Mouse (Mus musculus): ENCODE data around the gene Mapkbp1. TPM values are rescaled to one million over a fixed set of nuclear protein-coding genes. Genes with fewer than 3 reads are reported as not detected.
A peak's percentile ranks its signal among the peaks of the same experiment; 100 is the strongest.

The Mapkbp1 gene
- polyA plus RNA-seq, 1 experiment from 2014 or later = 3.0 TPM

DNA sequence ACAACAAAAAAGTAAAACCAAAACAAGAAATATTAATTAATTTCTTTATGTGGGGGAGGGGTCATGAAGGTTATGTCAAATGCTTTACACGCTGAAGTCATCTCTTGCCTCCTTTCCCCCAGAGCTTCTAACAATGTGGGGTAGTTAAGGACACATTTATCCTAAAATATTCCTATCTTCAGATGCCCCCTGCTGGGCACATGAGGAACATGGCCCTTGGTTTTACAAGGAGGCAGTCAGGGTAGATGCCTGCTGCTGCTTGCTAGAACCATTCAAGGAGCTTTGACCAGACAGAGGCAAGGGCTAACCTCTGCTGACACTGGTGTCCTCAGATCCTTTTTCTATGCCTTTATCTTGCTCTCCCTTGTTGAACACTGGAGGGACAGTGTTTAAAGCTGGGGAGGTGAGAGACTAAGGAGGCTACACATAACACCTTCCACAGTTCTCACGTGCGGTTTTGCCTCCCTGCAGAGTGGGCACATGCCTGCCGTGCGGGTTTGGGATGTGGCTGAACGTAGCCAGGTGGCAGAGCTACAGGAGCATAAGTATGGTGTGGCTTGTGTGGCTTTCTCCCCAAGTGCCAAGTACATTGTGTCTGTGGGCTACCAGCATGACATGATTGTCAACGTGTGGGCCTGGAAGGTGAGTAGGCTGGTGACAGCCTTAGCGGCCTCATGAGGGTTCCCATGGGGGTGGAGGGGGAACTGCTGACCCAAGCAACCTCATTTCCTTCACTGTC is 39.1 kb downstream of the Mapkbp1 start:
- no peak overlapping the region for H3K4me3 ChIP-seq
- H3K27ac ChIP-seq = no peak overlapping the region
- no peak overlapping the region for H3K4me2 ChIP-seq
- no peaks in the 10 kb centered on the region for H3K4me1 ChIP-seq
- peaks cover 10% of the 10 kb centered on the region; the same call in 1 of the 2 replicates for H3K36me3 ChIP-seq
- no peaks in the 10 kb centered on the region for H3K9me3 ChIP-seq
- H3K9ac ChIP-seq = no peak overlapping the region
- ATAC-seq (ENCODE audit: borderline replicate concordance, extremely low read depth, low FRiP score, low TSS enrichment) = peak; percentile 27; the same call in 1 of the 2 replicates
- H3K27me3 ChIP-seq = no peaks in the 10 kb centered on the region
- WGBS = 74% methylated on average over 8 of the region's 8 CpGs

DNA sequence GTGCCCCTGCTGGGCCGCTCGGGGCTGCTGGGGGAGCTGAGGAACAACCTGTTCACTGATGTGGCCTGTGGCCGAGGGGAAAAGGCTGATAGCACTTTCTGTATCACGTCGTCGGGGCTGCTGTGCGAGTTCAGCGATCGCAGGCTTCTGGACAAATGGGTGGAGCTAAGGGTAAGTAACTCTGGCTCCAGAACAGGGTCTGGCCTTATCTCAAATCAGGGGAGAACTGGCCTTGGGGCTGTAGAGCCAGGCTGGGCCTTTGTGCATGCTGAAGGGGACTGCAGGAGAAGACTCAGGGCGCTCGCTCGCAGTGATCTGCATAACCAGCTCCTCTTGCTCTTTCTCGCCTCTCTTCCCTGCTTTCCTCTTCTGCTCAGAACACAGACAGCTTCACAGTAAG is 40.4 kb downstream of the Mapkbp1 start:
- H3K27ac ChIP-seq = no peak overlapping the region
- ATAC-seq (ENCODE audit: borderline replicate concordance, extremely low read depth, low FRiP score, low TSS enrichment) = no peak
- peaks cover 19% of the 10 kb centered on the region; the same call in 1 of the 2 replicates for H3K36me3 ChIP-seq
- H3K9ac ChIP-seq = no peak overlapping the region
- WGBS = 74% methylated on average over 13 of the region's 13 CpGs
- no peak overlapping the region for H3K4me2 ChIP-seq
- no peak overlapping the region for H3K4me3 ChIP-seq
- no peaks in the 10 kb centered on the region for H3K27me3 ChIP-seq
- no peaks in the 10 kb centered on the region for H3K4me1 ChIP-seq
- H3K9me3 ChIP-seq = no peaks in the 10 kb centered on the region

DNA sequence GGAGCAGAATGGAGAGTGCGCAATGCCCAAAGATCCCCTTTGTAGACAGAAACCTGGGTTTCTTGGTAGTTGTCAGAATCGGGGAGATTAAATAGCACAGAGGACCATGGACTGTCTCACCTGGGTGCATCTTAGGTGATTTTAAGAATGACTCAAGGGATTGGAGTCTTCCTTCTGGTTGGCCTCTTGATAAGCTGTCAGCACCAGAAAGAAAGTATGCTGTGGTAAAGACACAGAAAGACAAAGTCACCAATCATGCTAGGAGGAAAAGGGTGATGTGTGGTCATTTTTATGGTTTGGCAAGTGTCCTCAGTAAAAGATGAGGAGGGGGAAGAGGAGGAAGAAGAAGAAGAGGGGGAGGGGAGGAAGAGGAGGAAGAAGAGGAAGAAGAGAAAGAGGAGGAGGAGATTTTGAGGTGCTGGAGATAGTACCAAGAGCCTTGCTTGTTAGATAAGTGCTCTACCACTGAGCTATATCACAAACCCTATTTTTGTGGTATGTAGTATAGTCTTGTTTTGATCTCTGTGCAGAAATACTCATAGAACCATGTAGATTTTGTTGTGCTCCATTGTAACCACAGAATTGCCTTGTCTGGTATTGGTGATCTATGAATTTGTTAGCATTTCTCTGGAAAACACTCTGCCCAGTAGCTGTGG is 41.5 kb downstream of the Mapkbp1 start:
- no peak for ATAC-seq (ENCODE audit: borderline replicate concordance, extremely low read depth, low FRiP score, low TSS enrichment)
- H3K4me1 ChIP-seq = no peaks in the 10 kb centered on the region
- no peak overlapping the region for H3K4me2 ChIP-seq
- peaks cover 22% of the 10 kb centered on the region; the same call in 1 of the 2 replicates for H3K36me3 ChIP-seq
- no peak overlapping the region for H3K9ac ChIP-seq
- WGBS = 89% methylated on average over 2 of the region's 2 CpGs
- H3K27me3 ChIP-seq = no peaks in the 10 kb centered on the region
- no peaks in the 10 kb centered on the region for H3K9me3 ChIP-seq
- H3K4me3 ChIP-seq = no peak overlapping the region
- no peak overlapping the region for H3K27ac ChIP-seq

DNA sequence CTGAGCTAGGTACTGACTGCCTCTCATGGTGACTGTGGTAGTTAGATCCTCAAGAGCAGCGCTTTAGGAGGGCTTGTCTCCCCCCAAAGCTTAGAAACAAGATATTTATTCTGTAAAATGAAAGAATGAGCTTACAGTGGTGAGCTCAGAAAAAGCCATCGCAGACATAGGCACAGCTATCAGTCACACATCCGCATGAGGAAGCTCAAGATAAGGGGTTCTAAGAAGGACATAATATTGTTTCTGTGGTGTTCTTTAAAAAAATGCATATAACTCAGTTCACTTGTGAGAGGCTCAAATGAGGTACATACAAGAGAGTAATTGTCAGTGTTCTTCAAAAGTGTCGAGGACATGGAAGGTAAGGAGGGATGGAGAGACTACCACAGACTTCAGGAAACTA is 43.4 kb downstream of the Mapkbp1 start:
- Histone ChIP-seq H3K9ac (no peak overlapping the region), H3K27me3 (no peaks in the 10 kb centered on the region), H3K9me3 (no peaks in the 10 kb centered on the region), H3K27ac (no peak overlapping the region), H3K4me2 (no peak overlapping the region), H3K4me3 (no peak overlapping the region), H3K4me1 (no peaks in the 10 kb centered on the region), H3K36me3 (peaks cover 37% of the 10 kb centered on the region; the same call in 1 of the 2 replicates)
- WGBS = 86% methylated on average over 4 of the region's 4 CpGs
- ATAC-seq (ENCODE audit: borderline replicate concordance, extremely low read depth, low FRiP score, low TSS enrichment) = no peak

DNA sequence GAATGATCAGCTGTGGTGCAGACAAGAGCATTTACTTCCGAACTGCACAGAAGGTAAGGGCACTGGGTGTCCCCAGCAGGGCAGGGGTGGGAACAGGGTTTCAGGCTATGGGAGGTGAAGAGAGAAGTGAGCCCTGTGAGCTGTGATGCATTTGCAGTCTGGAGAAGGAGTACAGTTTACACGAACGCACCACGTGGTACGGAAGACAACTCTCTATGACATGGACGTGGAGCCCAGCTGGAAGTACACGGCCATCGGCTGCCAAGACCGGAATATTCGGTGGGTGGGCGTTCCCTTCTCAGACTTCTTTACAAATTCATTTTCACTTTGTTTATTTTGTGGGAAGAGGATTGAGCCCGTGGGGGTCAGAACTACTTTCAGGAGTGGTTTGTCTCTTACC is 45.1 kb downstream of the Mapkbp1 start:
- no peak overlapping the region for H3K4me3 ChIP-seq
- no peak; the same call in 1 of the 2 replicates for ATAC-seq (ENCODE audit: borderline replicate concordance, extremely low read depth, low FRiP score, low TSS enrichment)
- no peak overlapping the region for H3K9ac ChIP-seq
- H3K27ac ChIP-seq = no peak overlapping the region
- 64% methylated on average over 12 of the region's 12 CpGs for WGBS
- H3K4me1 ChIP-seq = no peaks in the 10 kb centered on the region
- H3K4me2 ChIP-seq = no peak overlapping the region
- no peaks in the 10 kb centered on the region for H3K27me3 ChIP-seq
- H3K9me3 ChIP-seq = no peaks in the 10 kb centered on the region
- H3K36me3 ChIP-seq = peaks cover 42% of the 10 kb centered on the region

DNA sequence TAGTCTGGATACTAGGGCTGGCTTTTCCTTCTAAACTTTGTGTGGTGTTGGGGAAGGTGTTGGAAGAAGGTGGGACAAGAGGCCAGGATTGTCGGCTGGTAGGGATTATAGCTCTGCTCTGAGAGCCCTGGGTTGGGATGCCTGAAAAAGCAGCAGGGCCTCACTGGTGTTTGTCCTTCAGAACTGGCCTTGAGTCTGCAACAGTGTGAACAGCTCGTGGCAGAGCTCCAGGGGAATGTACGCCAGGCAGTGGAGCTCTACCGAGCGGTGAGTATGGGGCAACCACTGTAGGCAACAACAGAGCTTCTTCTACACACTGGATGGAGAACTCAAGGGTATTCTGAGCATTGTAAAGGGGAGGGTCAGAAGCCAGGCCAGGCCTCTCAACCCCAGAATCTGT is 51.8 kb downstream of the Mapkbp1 start:
- peaks cover 15% of the 10 kb centered on the region for H3K4me1 ChIP-seq

DNA sequence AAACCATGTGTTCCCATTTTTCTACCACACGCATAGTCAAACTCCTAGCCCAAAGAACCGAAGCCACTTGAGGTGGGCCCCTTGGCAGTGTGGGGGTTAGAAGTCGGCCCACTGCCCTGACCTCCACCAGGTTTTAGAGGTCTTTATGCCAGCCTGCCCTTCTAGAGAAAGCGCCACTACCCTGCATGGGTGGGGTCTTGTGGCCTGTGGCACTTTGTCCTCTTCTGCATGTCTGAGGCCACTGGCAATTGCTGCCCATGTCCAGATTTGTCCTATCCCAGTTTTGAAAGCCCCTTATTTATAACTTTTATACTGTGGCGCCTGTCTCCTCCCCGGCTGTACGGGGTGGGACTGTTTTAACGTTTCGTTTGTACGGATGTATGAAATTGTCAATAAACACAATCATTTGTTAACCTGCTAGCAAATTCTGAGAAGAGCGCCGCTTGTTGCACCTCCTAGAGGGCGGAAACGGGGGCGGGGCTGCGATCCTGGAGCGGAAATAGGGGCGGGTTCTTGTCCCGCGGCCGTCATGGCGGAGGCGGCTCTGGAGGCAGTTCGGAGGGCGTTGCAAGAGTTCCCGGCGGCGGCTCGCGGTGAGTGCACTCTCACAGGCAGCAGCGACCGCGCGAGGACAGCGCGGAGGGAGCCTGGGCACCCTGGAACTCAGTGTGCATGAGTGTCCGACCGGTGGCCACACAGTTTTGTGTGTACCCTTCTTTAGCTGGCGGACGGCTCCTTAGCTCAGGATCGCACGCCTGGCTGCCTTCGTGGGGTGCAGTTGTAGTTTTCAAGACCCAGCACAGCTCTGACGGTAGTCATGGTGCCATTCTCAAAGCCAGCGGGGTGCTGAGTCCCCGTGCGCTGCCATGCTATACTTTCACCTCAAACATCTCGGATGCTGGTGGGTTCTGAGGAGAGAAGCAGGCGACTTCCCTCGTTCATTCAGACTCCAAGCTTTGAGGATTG is 54.8 kb downstream of the Mapkbp1 start, which contains the start of the genes Jmjd7 and Gm28042:
Jmjd7 (plus strand) TSS at position 500 of the 966 bp plus-strand sequence.
Gm28042 (plus strand) TSS at position 510 of the 966 bp plus-strand sequence.
- no peaks in the 10 kb centered on the region for H3K27me3 ChIP-seq
- peaks cover 18% of the 10 kb centered on the region for H3K4me1 ChIP-seq
- ATAC-seq (ENCODE audit: borderline replicate concordance, extremely low read depth, low FRiP score, low TSS enrichment) = peak; percentile 86
- peak within 1 kb of the TSS; percentile 93 for H3K9ac ChIP-seq
- 6% methylated on average over 46 of the region's 50 CpGs for WGBS
- H3K9me3 ChIP-seq = no peaks in the 10 kb centered on the region
- peak within 1 kb of the TSS; percentile 82 for H3K4me3 ChIP-seq
- peaks cover 37% of the 10 kb centered on the region for H3K36me3 ChIP-seq
- H3K27ac ChIP-seq = peak within 1 kb of the TSS; percentile 93
- H3K4me2 ChIP-seq = peak within 1 kb of the TSS; percentile 71

More for the DNA sequence above, 51.8 kb downstream of the Mapkbp1 start:
- no peak for ATAC-seq (ENCODE audit: borderline replicate concordance, extremely low read depth, low FRiP score, low TSS enrichment)
- Histone ChIP-seq H3K27ac (no peak overlapping the region), H3K9me3 (no peaks in the 10 kb centered on the region), H3K27me3 (no peaks in the 10 kb centered on the region), H3K36me3 (peaks cover 47% of the 10 kb centered on the region), H3K9ac (no peak overlapping the region), H3K4me2 (no peak overlapping the region), H3K4me3 (no peak overlapping the region)
- WGBS = 85% methylated on average over 5 of the region's 5 CpGs

DNA sequence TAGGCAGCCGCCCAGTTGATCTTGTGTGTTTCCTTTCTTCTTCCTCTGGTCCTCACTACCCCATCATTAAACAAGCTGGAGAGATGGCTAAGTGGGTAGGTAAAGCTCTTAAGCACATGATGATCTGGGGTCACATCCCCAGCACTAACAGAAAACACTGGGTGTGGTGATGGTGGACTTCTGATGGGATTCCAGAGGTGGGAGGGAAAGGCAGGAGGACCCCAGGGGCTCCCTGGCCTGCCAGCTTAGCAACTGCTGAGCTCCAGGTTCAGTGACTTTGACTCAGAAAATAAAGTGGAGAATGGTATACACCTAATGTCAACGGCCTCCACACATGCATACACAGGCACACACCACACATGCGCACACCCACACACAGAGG is 55.4 kb downstream of the Mapkbp1 start:
- peak overlapping the region; percentile 93 for H3K9ac ChIP-seq
- 42% methylated on average over 3 of the region's 3 CpGs for WGBS
- no peaks in the 10 kb centered on the region for H3K27me3 ChIP-seq
- H3K36me3 ChIP-seq = peaks cover 39% of the 10 kb centered on the region
- peak overlapping the region; percentile 82 for H3K4me3 ChIP-seq
- peak overlapping the region; percentile 71 for H3K4me2 ChIP-seq
- ATAC-seq (ENCODE audit: borderline replicate concordance, extremely low read depth, low FRiP score, low TSS enrichment) = no peak
- peaks cover 18% of the 10 kb centered on the region for H3K4me1 ChIP-seq
- no peaks in the 10 kb centered on the region for H3K9me3 ChIP-seq
- peak overlapping the region; percentile 93 for H3K27ac ChIP-seq

DNA sequence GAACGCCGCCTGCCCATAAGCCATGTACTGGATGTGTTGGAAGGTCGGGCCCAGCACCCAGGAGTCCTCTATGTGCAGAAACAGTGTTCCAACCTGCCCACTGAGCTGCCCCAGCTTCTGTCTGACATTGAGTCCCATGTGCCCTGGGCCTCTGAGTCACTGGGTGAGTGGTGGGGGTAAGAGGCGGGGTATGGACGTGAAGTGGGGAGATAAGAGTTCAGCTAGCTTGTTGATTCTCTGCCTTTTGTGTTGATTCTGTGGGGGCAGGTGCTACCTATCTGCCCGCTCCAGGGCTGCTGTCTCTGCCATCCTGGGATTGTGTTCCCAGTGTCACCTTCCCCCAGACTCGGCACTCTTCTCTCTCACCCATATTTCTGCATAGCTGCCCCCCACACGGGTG is 57.9 kb downstream of the Mapkbp1 start:
- Histone ChIP-seq H3K4me2 (no peak overlapping the region), H3K9me3 (no peaks in the 10 kb centered on the region), H3K4me1 (peaks cover 18% of the 10 kb centered on the region), H3K27me3 (no peaks in the 10 kb centered on the region), H3K27ac (no peak overlapping the region), H3K36me3 (peaks cover 25% of the 10 kb centered on the region; the same call in 1 of the 2 replicates), H3K9ac (no peak overlapping the region), H3K4me3 (no peak overlapping the region)
- 61% methylated on average over 8 of the region's 8 CpGs for WGBS
- no peak for ATAC-seq (ENCODE audit: borderline replicate concordance, extremely low read depth, low FRiP score, low TSS enrichment)

DNA sequence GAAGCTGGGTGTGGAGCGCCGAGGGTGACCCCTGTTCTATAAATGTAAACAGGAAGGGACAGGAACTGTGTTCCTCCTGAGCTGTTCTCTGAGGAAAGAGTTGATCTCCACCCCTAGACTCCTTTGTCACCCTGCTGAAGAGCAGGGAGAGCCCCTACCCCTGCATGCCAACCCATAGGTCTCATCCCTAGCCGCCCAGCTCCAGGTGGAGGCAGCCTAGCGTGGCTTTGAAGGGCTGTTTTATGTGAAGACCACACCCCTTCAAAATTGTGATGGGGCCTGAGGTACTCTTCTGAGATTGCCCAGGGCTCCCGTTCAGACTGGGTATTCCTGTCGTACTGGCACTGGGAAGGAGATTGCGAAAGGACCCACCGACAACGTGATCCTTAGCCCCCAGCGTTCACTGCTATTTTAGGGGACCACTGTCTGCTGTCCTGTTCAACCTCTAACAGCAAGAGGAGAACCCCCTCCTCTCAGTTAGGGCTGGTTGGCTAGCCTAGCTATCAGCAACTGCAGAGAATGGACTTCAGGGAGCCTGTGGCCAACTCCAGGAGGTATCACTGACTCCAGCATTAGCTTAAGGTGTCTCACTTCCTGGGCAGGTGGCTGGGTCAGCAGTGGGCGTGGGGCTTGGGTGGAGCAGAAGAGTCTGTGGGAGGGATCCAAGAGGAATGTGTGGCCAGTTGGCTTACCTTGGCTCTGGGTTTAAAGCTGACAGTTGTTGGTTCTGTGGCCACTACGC is 60.4 kb downstream of the Mapkbp1 start, which contains the start of gene Pla2g4b:
Pla2g4b (plus strand) TSS at position 692 of the 742 bp plus-strand sequence.
- Histone ChIP-seq H3K4me3 (no peak within 1 kb of the TSS), H3K4me2 (no peak within 1 kb of the TSS), H3K27ac (no peak within 1 kb of the TSS), H3K9me3 (no peaks in the 10 kb centered on the region), H3K36me3 (peaks cover 24% of the 10 kb centered on the region; the same call in 1 of the 2 replicates), H3K9ac (no peak within 1 kb of the TSS), H3K27me3 (no peaks in the 10 kb centered on the region), H3K4me1 (peaks cover 11% of the 10 kb centered on the region)
- no peak for ATAC-seq (ENCODE audit: borderline replicate concordance, extremely low read depth, low FRiP score, low TSS enrichment)
- WGBS = 82% methylated on average over 12 of the region's 12 CpGs

DNA sequence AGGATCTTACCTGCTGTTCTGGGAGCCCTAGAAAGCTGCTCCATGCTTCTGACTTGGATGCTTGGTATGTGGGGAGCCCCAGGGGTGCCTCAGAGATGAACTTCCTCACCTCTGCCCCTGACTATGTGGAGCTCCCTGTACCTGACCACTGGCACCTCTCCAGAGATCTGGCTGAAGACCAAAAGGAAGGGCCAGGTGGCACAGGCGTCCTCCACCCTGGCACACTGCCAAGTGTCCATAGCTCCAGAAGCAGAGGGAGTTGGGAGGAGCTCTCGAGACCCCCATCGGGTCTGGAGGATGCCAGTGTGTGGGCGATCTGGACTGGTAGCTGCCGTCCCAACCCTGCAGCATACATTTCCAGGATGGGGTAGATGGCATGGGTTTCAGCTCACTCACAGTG is 61.2 kb downstream of the Mapkbp1 start:
- no peak overlapping the region for H3K9ac ChIP-seq
- no peak for ATAC-seq (ENCODE audit: borderline replicate concordance, extremely low read depth, low FRiP score, low TSS enrichment)
- H3K27ac ChIP-seq = no peak overlapping the region
- H3K4me2 ChIP-seq = no peak overlapping the region
- H3K4me1 ChIP-seq = peaks cover 3% of the 10 kb centered on the region; the same call in 1 of the 2 replicates
- H3K27me3 ChIP-seq = no peaks in the 10 kb centered on the region
- no peaks in the 10 kb centered on the region for H3K9me3 ChIP-seq
- H3K4me3 ChIP-seq = no peak overlapping the region
- H3K36me3 ChIP-seq = peaks cover 27% of the 10 kb centered on the region; the same call in 1 of the 2 replicates
- 45% methylated on average over 5 of the region's 5 CpGs for WGBS
